Mouse (Mus musculus): ENCODE measurements at regions not wholly inside any gene's neighbourhood (a gene's known extent, or its start where the extent isn't known, plus 50 kb on each side); places are given as distances from the start of the nearest gene placed in this dataset.

- no peak for DNase-seq
Observed at GRCm38 (mm10) chr13:107904051-107904740, 140.1 kb upstream of the Smim15 start.

GRCm38 (mm10) chr13:107903150-107903959 is 140.9 kb upstream of the Smim15 start:
- no peak for DNase-seq

- no peak for DNase-seq
Observed at GRCm38 (mm10) chr13:107902800-107903149, 141.5 kb upstream of the Smim15 start.

GRCm38 (mm10) chr13:107899600-107900229 is 144.5 kb upstream of the Smim15 start:
- no peak for DNase-seq

DNA sequence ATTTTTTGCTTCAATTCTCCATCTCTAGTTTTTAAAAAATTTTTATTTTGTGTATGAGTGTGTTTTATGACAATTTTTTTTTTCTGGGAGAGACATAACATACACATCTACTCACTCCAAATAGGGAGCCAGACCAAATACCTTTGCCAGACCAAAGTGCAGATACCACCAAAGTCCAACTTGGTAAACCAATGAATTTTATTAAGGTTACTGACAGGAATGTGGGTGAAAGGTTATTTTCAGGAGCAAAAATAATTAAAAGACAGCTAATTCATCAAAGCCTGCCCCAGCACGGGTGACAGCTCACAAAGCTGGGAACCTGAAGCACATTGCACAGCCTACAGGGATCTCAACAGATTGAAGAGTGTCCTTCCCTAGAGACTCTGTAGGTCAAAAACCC is 146.6 kb upstream of the Smim15 start:
- no peak for DNase-seq

- DNase-seq = no peak
Observed at GRCm38 (mm10) chr13:107897184-107897583, 147.1 kb upstream of the Smim15 start.

GRCm38 (mm10) chr13:107893581-107894183 is 150.6 kb upstream of the Smim15 start:
- no peak for DNase-seq

DNA sequence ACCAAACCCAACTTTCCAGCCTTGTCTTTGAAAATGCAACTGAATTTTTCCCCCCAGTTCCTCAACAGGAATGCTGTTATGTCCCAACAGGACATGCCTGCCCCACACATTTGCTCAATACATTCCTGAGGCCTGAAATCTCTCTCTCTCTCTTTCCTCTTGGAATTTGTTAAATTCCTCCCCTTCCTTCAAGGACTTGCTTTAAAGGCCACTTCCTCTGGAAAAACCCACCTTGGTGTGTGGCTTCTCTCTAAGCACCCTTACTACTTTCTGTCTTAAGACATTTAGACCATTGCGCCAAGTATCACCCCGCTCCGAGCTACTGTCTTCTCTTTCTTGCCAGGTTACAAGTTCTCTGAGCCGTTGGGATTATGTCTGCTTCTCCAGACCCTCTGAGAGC is 151.2 kb upstream of the Smim15 start:
- DNase-seq = no peak

GRCm38 (mm10) chr13:107891946-107892345 is 152.3 kb upstream of the Smim15 start:
- no peak for DNase-seq

DNA sequence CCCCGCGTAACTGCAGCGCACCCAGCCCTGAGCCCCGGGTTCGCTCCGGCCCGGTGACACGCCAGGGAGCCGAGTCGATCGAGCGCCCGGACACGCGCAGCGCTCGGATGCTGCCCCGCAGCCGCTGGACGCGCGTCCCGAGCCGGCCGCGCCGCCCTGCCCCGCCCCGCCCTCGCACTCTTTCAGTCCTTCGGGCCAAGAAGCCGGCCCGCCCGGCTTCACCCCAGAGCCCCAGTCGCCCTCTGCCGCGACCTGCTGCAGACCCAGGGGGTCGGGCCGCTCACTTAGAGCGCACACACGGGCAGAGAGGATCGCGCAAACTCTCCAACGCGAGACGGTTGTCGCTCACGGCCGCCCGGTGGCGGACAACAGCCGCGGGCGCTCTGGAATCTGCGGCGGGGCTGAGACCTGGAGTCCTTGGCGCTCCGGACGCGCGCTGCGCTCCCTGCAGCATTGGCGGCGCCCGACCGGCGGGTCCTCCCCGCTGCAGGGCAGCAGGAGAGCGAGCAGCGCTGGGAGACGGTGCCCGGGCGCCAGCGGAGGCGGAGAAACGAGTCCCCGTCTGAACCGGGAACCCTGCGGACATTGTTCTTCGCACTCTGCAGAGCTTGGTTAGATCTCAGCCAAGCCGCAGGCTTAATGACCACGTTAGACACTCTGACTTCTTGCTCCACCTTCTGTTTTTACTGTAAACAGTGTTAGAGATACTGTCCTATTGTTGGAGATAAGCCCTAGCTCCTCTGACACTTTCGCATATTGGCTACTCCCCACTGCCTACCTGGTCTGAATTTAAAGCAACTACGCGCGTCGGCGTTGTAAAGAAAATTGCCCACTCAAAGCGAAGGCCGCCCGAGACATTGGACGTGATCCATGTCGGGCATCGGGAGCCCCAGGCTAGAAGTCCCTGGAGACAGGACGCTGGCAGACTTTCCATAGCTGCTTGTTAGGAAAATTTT is 153.1 kb upstream of the Smim15 start:
- peak; percentile 57 for DNase-seq

- peak; percentile 99 for DNase-seq
Observed at GRCm38 (mm10) chr13:107889985-107890865, 154.0 kb upstream of the Smim15 start.

- no peak for DNase-seq
Observed at GRCm38 (mm10) chr13:107889588-107889984, 154.7 kb upstream of the Smim15 start.

- DNase-seq = peak; percentile 64
Observed at GRCm38 (mm10) chr13:107888571-107889451, 155.4 kb upstream of the Smim15 start.

- no peak for DNase-seq
Observed at GRCm38 (mm10) chr13:107888231-107888555, 156.1 kb upstream of the Smim15 start.

DNA sequence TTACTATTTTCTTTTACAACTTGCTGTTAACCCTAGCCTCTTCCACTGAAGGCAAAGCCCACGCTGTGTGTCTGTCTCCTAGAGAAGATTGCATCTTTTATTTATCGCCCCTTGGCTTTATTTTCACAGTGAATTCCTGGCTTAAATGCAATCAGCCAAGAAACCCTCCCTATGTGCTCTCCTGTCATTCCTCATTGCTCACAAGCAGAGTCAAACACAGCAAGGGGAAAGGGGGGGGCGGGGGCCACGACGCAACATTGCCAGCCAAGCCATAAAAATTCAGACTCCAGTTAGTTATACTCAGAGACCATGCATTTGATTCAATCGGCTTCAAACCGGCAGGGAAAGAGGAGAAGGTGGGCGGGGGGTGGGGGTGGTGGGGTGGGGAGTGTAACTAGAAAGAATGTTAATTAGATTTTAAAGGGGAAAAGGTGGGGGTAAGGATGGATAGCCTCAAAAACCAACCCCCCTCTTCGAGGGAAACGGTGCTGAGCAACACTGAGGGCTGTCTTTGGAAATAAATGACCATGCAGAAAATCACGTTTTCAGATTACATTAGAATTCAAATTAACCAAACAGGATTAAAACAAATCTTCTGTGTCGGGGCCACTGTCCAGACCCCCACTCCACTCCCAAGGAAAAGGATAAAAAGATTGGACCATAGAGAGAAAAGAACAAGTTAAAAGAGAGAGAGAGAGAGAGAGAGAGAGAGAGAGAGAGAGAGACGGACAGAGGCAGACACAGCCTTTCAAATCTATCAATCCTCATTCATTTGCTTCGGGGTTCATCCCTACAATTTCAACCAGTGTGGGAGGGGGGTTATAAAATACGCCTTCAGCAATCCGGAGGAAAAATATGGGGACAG is 156.6 kb upstream of the Smim15 start:
- no peak for DNase-seq

DNA sequence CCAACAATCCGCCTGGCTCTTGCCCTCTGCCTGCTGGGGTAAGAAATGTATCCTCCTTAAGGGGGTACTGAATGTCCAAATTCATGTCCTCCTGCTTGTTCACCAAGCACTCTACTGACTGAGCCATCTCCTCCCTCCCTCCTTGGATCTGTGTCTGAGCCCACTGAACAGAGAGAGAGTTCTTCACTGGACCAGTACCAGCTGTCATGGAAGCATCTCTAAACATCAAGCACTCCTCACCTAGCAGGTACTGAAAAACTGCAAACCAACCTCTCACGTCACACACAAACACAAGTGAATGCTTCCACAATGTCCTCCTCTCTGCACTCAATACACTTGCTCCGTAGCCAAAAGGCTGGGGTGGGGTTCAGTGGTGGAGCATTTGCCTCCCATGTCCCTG is 159.4 kb upstream of the Smim15 start:
- DNase-seq = no peak

GRCm38 (mm10) chr13:107882337-107882736 is 161.9 kb upstream of the Smim15 start:
- no peak for DNase-seq

DNA sequence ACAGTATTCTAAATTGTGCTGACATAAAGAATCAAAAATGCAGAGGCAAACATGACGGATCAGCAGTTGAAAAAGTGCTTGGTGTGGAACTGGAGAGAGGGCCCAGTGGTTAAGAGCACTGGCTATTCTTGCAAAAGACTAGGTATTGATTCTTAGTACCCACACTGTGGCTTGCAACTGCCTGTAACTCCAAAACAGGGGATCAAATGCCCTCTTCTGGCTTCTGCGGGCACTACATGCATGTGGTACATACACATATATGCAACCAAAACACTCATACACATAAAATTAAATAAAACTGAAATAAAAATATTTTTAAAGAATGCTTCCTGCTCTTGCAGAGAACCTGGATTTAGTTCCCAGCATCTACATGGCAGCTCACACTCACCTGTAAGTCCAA is 163.7 kb upstream of the Smim15 start:
- DNase-seq = no peak

GRCm38 (mm10) chr13:107879535-107879934 is 164.7 kb upstream of the Smim15 start:
- DNase-seq = no peak

Measured in right cerebral cortex, adult 18-20 months (tissue).